Mouse (Mus musculus) ES-E14 (cell line): ENCODE results near the gene Ldhd.

ENCODE experiments used
- CHD2 ChIP-seq: IDR thresholded peaks from 2 replicates; pipeline ENCODE4 v1.6.1; 2014; ENCODE audit warnings: mild to moderate bottlenecking, low read depth, low read length, inconsistent platforms
- HCFC1 ChIP-seq: IDR thresholded peaks from 2 replicates; pipeline ENCODE4 v1.6.1; 2012; ENCODE audit warnings: low read length, inconsistent platforms, borderline replicate concordance; ENCODE audit not compliant: insufficient read depth
- MAFK ChIP-seq: IDR thresholded peaks from 2 replicates; pipeline ENCODE4 v1.6.1; 2014; ENCODE audit warnings: mild to moderate bottlenecking, low read depth, low read length, inconsistent platforms; ENCODE audit not compliant: insufficient read depth
- ZC3H11A ChIP-seq: IDR thresholded peaks from 2 replicates; pipeline ENCODE4 v1.6.1; 2012; ENCODE audit warnings: low read depth, mild to moderate bottlenecking, inconsistent platforms, low read length, borderline replicate concordance
- ZNF384 ChIP-seq: IDR thresholded peaks from 2 replicates; pipeline ENCODE4 v1.6.1; 2012; ENCODE audit warnings: low read depth, low read length, inconsistent platforms

GRCm38 (mm10) chr8:111666751-111667150, 36.6 kb upstream of the Ldhd start:
- TF ChIP-seq HCFC1 (no peak), MAFK (no peak), CHD2 (no peak), ZC3H11A (no peak), ZNF384 (no peak)
